Mouse (Mus musculus) forebrain, embryonic 16.5 days (tissue): ENCODE measurements around the gene Tmem217. TPM values are rescaled to one million over a fixed set of nuclear protein-coding genes. Genes with fewer than 3 reads are reported as not detected.

Experiments
- ATAC-seq: fragments of 200-750 bp; cut with Nextera tagmentation; 2 replicates; pipeline ENCODE4 v1.8.0; 2017; ENCODE audit warnings: mild to moderate bottlenecking, moderate library complexity
- H3K27ac ChIP-seq: fragments of 300-500 bp; sonication (generic); 2 replicates; pipeline ENCODE4 v1.5.1; 2014; ENCODE audit warnings: low read length, control low read depth
- H3K27me3 ChIP-seq: fragments of 300-500 bp; sonication (generic); replicated peaks from 2 replicates; pipeline ENCODE4 v1.6.1; 2014; ENCODE audit warnings: low read length; ENCODE audit not compliant: control insufficient read depth, insufficient read depth
- H3K36me3 ChIP-seq: fragments of 300-500 bp; sonication (generic); 2 replicates; pipeline ENCODE4 v1.6.1; 2014; ENCODE audit not compliant: control insufficient read depth, insufficient read depth
- H3K4me1 ChIP-seq: fragments of 300-500 bp; sonication (generic); replicated peaks from 2 replicates; pipeline ENCODE4 v1.6.1; 2014; ENCODE audit warnings: low read length; ENCODE audit not compliant: control insufficient read depth, insufficient read depth
- H3K4me2 ChIP-seq: fragments of 300-500 bp; sonication (generic); 2 replicates; pipeline ENCODE4 v1.6.1; 2014; ENCODE audit warnings: mild to moderate bottlenecking, low read length, control low read depth
- H3K4me3 ChIP-seq: fragments of 300-500 bp; sonication (generic); replicated peaks from 2 replicates; pipeline ENCODE4 v1.5.1; 2014; ENCODE audit warnings: mild to moderate bottlenecking, low read length, control low read depth
- H3K9ac ChIP-seq: fragments of 300-500 bp; sonication (generic); replicated peaks from 2 replicates; pipeline ENCODE4 v1.6.1; 2014; ENCODE audit warnings: low read depth, low read length, control low read depth
- H3K9me3 ChIP-seq: fragments of 300-500 bp; sonication (generic); 2 replicates; pipeline ENCODE4 v1.6.1; 2016; ENCODE audit warnings: low read length; ENCODE audit not compliant: control insufficient read depth
- WGBS: fragments of 180-500 bp; shearing (Covaris S2); extraction: QIAGEN DNeasy Blood & Tissue Kit; methylation state at CpG from one replicate; pipeline ENCODE4 v1.1.7; 2014; 5-methylcytosine and 5-hydroxymethylcytosine counted together
- polyA plus RNA-seq: library from polyadenylated mRNA; unstranded; fragments of >200 nt; fragmentation: Nextera tagmentation; extraction: Ambion mirVana; gene quantifications from 2 replicates; pipeline ENCODE4 v1.2.1, GENCODE M21; 2015

Tmem217 gene
- polyA plus RNA-seq, 1 experiment from 2014 or later, result 1.1 TPM

GRCm38 (mm10) chr17:29554176-29554575, 2.0 kb upstream of the Tmem217 start:
- Histone ChIP-seq H3K27me3 (no peaks in the 10 kb centered on the region), H3K9me3 (no peaks in the 10 kb centered on the region), H3K4me2 (no peak overlapping the region), H3K4me1 (peaks cover 15% of the 10 kb centered on the region), H3K27ac (no peak overlapping the region), H3K36me3 (no peaks in the 10 kb centered on the region), H3K4me3 (no peak overlapping the region), H3K9ac (no peak overlapping the region)
- ATAC-seq, result no peak

DNA sequence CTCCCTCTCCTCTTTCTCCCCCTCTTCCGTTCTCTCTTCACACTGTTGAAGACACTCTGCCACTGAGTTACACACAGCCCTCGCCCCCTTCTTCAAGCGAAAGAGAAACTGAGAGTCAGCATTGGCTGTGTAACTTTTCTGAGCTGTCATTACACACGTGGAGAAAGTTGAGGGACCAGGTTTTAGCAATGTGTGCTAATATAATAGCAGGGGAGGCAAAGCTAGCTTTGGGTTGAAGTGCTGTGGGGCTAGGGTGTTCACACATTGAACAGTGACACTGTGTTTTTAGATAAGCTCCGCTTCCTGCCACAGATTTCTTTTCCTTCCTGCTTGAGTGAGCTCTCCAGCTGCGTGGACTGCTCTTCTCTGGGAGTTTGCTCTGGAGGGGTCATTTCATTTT, 1.2 kb downstream of the Tmem217 start:
- no peak overlapping the region for H3K9ac ChIP-seq
- H3K27me3 ChIP-seq, result no peaks in the 10 kb centered on the region
- H3K4me1 ChIP-seq, result peaks cover 15% of the 10 kb centered on the region
- H3K4me3 ChIP-seq, result no peak overlapping the region
- 64% methylated on average over 6 of the region's 6 CpGs for WGBS
- H3K4me2 ChIP-seq, result no peak overlapping the region
- no peak overlapping the region for H3K27ac ChIP-seq
- no peaks in the 10 kb centered on the region for H3K9me3 ChIP-seq
- H3K36me3 ChIP-seq, result no peaks in the 10 kb centered on the region
- ATAC-seq, result no peak

GRCm38 (mm10) chr17:29549543-29550428, 2.4 kb downstream of the Tmem217 start, which contains the start of the genes Gm17657 and Tbc1d22b:
Gm17657 (minus strand) TSS chr17:29549638.
Tbc1d22b (plus strand) TSS chr17:29549785.
- Histone ChIP-seq H3K4me2 (peak within 1 kb of the TSS; percentile 97), H3K27me3 (no peaks in the 10 kb centered on the region), H3K36me3 (no peaks in the 10 kb centered on the region), H3K4me3 (peak within 1 kb of the TSS; percentile 96), H3K9me3 (no peaks in the 10 kb centered on the region), H3K4me1 (peaks cover 15% of the 10 kb centered on the region), H3K9ac (peak within 1 kb of the TSS; percentile 98), H3K27ac (no peak within 1 kb of the TSS; the same call in 1 of the 2 replicates)
- WGBS, result under 1% methylated on average over 43 of the region's 44 CpGs
- ATAC-seq, result peak; percentile 99

GRCm38 (mm10) chr17:29548994-29549393, 3.2 kb downstream of the Tmem217 start:
- 55% methylated on average over 8 of the region's 8 CpGs for WGBS
- Histone ChIP-seq H3K9me3 (no peaks in the 10 kb centered on the region), H3K4me3 (peak overlapping the region; percentile 96), H3K27me3 (no peaks in the 10 kb centered on the region), H3K4me2 (peak overlapping the region; percentile 97), H3K36me3 (no peaks in the 10 kb centered on the region), H3K4me1 (peaks cover 15% of the 10 kb centered on the region), H3K27ac (no peak overlapping the region), H3K9ac (no peak overlapping the region)
- peak; percentile 19; the same call in 1 of the 2 replicates for ATAC-seq

DNA sequence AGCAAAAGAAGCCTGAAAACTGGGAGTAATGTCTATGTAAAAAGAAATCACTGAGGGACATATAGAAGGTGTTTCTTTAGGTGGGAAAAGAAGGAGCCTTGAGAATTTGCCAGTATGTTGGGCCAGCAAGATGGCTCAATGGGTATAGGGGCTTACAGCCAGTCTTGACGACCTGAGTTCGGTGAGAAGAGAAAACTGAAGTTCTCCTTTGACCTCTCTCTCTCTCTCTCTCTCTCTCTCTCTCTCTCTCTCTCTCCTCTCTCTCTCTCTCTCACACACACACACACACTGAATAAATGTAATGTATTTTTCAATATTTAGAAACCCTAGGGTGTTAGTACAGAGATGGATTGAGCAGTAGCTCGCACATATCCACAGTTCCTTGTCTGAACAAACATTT, 3.7 kb downstream of the Tmem217 start:
- Histone ChIP-seq H3K4me1 (peaks cover 15% of the 10 kb centered on the region), H3K4me3 (no peak overlapping the region), H3K9ac (no peak overlapping the region), H3K27me3 (no peaks in the 10 kb centered on the region), H3K4me2 (no peak overlapping the region), H3K27ac (no peak overlapping the region), H3K9me3 (no peaks in the 10 kb centered on the region), H3K36me3 (no peaks in the 10 kb centered on the region)
- no peak for ATAC-seq
- WGBS, result 62% methylated on average over 3 of the region's 3 CpGs

GRCm38 (mm10) chr17:29545241-29545640, 6.9 kb downstream of the Tmem217 start:
- Histone ChIP-seq H3K4me3 (no peak overlapping the region), H3K9me3 (no peaks in the 10 kb centered on the region), H3K27me3 (no peaks in the 10 kb centered on the region), H3K4me2 (no peak overlapping the region), H3K36me3 (no peaks in the 10 kb centered on the region), H3K27ac (no peak overlapping the region), H3K4me1 (peaks cover 3% of the 10 kb centered on the region), H3K9ac (no peak overlapping the region)
- ATAC-seq, result no peak
- 92% methylated on average over 5 of the region's 5 CpGs for WGBS

DNA sequence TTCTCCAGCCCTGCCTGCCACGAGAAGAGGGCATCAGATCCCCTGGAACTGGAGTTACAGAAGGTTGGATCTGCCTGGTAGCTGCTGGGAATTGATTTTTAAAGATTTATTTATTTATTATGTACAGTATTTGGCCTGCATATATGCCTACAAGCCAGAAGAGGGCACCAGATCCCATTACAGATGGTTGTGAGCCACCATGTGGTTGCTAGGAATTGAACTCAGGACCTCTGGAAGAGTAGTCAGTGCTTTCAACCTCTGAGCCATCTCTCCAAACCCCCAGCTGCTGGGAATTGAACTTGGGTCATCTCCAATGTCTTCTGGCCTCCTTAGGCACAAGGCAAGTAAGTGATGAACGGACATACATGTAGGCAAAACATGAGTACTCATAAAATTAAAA, 8.1 kb downstream of the Tmem217 start:
- no peak for ATAC-seq
- Histone ChIP-seq H3K4me1 (no peaks in the 10 kb centered on the region), H3K4me3 (no peak overlapping the region), H3K9me3 (no peaks in the 10 kb centered on the region), H3K27ac (no peak overlapping the region), H3K4me2 (no peak overlapping the region), H3K27me3 (no peaks in the 10 kb centered on the region), H3K36me3 (no peaks in the 10 kb centered on the region), H3K9ac (no peak overlapping the region)
- WGBS, result 76% methylated on average over 2 of the region's 2 CpGs

GRCm38 (mm10) chr17:29542831-29543690, 9.1 kb downstream of the Tmem217 start:
- Histone ChIP-seq H3K27me3 (no peaks in the 10 kb centered on the region), H3K36me3 (no peaks in the 10 kb centered on the region), H3K4me1 (no peaks in the 10 kb centered on the region), H3K4me3 (no peak overlapping the region), H3K9me3 (no peaks in the 10 kb centered on the region), H3K27ac (no peak overlapping the region), H3K4me2 (no peak overlapping the region), H3K9ac (no peak overlapping the region)
- WGBS, result 81% methylated on average over 19 of the region's 19 CpGs
- ATAC-seq, result no peak

DNA sequence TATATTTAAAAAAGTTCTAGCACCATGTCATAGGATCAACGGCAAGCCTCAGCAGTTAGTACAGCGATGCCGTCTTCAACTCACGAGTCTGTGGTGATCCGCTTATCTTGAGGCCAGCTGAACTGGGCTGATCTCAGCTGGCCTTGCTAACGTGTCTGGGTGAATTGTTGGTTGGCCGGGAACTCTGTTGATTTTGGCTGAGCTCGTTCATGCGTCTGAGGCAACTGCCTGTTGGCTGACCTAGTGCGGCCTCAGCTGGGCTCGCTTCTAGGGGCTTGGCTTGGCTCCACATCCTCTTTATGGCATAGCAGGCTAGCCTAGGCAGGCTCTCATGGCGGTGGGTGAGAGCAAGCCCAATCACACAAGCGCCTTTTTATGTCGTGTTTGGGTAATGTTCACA, 10.8 kb downstream of the Tmem217 start:
- no peak overlapping the region for H3K4me3 ChIP-seq
- WGBS, result 65% methylated on average over 14 of the region's 14 CpGs
- H3K36me3 ChIP-seq, result no peaks in the 10 kb centered on the region
- no peak overlapping the region for H3K27ac ChIP-seq
- ATAC-seq, result no peak
- no peak overlapping the region for H3K4me2 ChIP-seq
- no peaks in the 10 kb centered on the region for H3K4me1 ChIP-seq
- H3K9ac ChIP-seq, result no peak overlapping the region
- no peaks in the 10 kb centered on the region for H3K27me3 ChIP-seq
- no peaks in the 10 kb centered on the region for H3K9me3 ChIP-seq
